Mouse (Mus musculus): ENCODE data around the gene Enpp7.

GRCm38 (mm10) chr11:119014455-119014854 is 26.5 kb downstream of the Enpp7 start:
- TF ChIP-seq CTCF (IDR thresholded peaks at IDR 0.05; ENCODE audit: insufficient read depth, low read depth, low read length) (no peak), POLR2A (IDR thresholded peaks at IDR 0.05; ENCODE audit: insufficient read depth, low read depth, low read length) (no peak)
